Mouse (Mus musculus): ENCODE data around the gene Unc13c.

- TF ChIP-seq CTCF (IDR thresholded peaks at IDR 0.05; ENCODE audit: insufficient read depth, low read length), result no peak
- TF ChIP-seq POLR2A (IDR thresholded peaks at IDR 0.05; ENCODE audit: borderline replicate concordance, extremely low read depth, low read depth, low read length), result no peak
Observed at GRCm38 (mm10) chr9:73603921-73604320, 364.8 kb downstream of the Unc13c start.

All from lung, adult 2 months (tissue).